Mouse (Mus musculus) MEL (cell line): Measurements from ENCODE around the gene Ddb1. TPM values are rescaled to one million over a fixed set of nuclear protein-coding genes. Genes with fewer than 3 reads are reported as not detected.

ENCODE experiments used
- DNase-seq: peaks from one replicate; pipeline ENCODE4 v3.0.0; 2011; ENCODE audit warnings: low read depth, low spot score
- H3K27ac ChIP-seq: 2 replicates; pipeline ENCODE4 v1.5.1; 2012; ENCODE audit warnings: low read depth, mild to moderate bottlenecking, control low read depth, low read length, moderate library complexity; ENCODE audit not compliant: control insufficient read depth
- H3K27me3 ChIP-seq, 2 experiments: fragments of 150-350 bp in 1 of 2; sonication (generic) in 1 of 2; 2 replicates each; pipeline ENCODE4 v1.6.1; 2012; ENCODE audit warnings: low read length in 2 of 2, mild to moderate bottlenecking in 2 of 2, improper control_type of control experiment in 1 of 2, moderate library complexity in 1 of 2; ENCODE audit not compliant: insufficient read depth in 2 of 2, control insufficient read depth in 1 of 2
- H3K36me3 ChIP-seq, 2 experiments: 2 replicates each; pipeline ENCODE4 v1.6.1; 2012 to 2014; ENCODE audit warnings: low read length in 2 of 2, improper control_type of control experiment in 1 of 2, inconsistent platforms in 1 of 2, mild to moderate bottlenecking in 1 of 2; ENCODE audit not compliant: insufficient read depth in 2 of 2, control insufficient read depth in 1 of 2
- H3K4me1 ChIP-seq, 2 experiments: fragments of 150-350 bp in 1 of 2; sonication (generic) in 1 of 2; 2 replicates each; pipeline ENCODE4 v1.6.1; 2012; ENCODE audit warnings: low read length in 2 of 2, improper control_type of control experiment in 1 of 2, mild to moderate bottlenecking in 1 of 2; ENCODE audit not compliant: insufficient read depth in 2 of 2, control insufficient read depth in 1 of 2
- H3K4me3 ChIP-seq, 2 experiments: fragments of 150-350 bp in 1 of 2; sonication (generic) in 1 of 2; 2 replicates each; pipeline ENCODE4 v1.5.1; 2012; ENCODE audit warnings: low read depth in 2 of 2, low read length in 2 of 2, mild to moderate bottlenecking in 2 of 2, moderate library complexity in 2 of 2, control low read depth in 1 of 2, improper control_type of control experiment in 1 of 2; ENCODE audit not compliant: control insufficient read depth in 1 of 2, insufficient read depth in 1 of 2
- H3K79me2 ChIP-seq: 2 replicates; pipeline ENCODE4 v1.6.1; 2012; ENCODE audit warnings: mild to moderate bottlenecking, low read length, moderate library complexity; ENCODE audit not compliant: control insufficient read depth, poor library complexity, insufficient read depth
- H3K9ac ChIP-seq: 2 replicates; pipeline ENCODE4 v1.6.1; 2012; ENCODE audit warnings: low read depth, mild to moderate bottlenecking, control low read depth, low read length, moderate library complexity; ENCODE audit not compliant: control insufficient read depth, poor library complexity, severe bottlenecking
- H3K9me3 ChIP-seq: fragments of 150-350 bp; sonication (generic); replicated peaks from 2 replicates; pipeline ENCODE4 v1.6.1; 2012; ENCODE audit warnings: mild to moderate bottlenecking, low read length, improper control_type of control experiment, moderate library complexity; ENCODE audit not compliant: insufficient read depth
- BHLHE40 ChIP-seq: IDR thresholded peaks from 2 replicates; pipeline ENCODE4 v1.6.1; 2012; ENCODE audit warnings: low read depth, mild to moderate bottlenecking, inconsistent platforms, low read length, improper control_type of control experiment, borderline replicate concordance
- CHD2 ChIP-seq: IDR thresholded peaks from 2 replicates; pipeline ENCODE4 v1.6.1; 2011; ENCODE audit warnings: low read length, improper control_type of control experiment
- CTCF ChIP-seq, 3 experiments: IDR thresholded peaks in 2 of 3; conservative IDR thresholded peaks in 1 of 3; 2 replicates each; pipeline ENCODE4 v1.5.1; 2011 to 2012; ENCODE audit warnings: low read length in 3 of 3, low read depth in 2 of 3, mild to moderate bottlenecking in 2 of 3, improper control_type of control experiment in 1 of 3, inconsistent platforms in 1 of 3, mixed read lengths in 1 of 3, moderate library complexity in 1 of 3; ENCODE audit not compliant: control insufficient read depth in 1 of 3, insufficient read depth in 1 of 3, poor library complexity in 1 of 3, severe bottlenecking in 1 of 3
- EP300 ChIP-seq, 2 experiments: IDR thresholded peaks; 2 replicates each; pipeline ENCODE4 v1.6.1; 2011; ENCODE audit warnings: improper control_type of control experiment in 2 of 2, low read length in 2 of 2, low read depth in 1 of 2, mild to moderate bottlenecking in 1 of 2
- GABPA ChIP-seq: IDR thresholded peaks from 2 replicates; pipeline ENCODE4 v1.6.1; 2012; ENCODE audit warnings: low read depth, mild to moderate bottlenecking, inconsistent platforms, low read length, improper control_type of control experiment, moderate library complexity
- MAFK ChIP-seq: IDR thresholded peaks from 2 replicates; pipeline ENCODE4 v1.6.1; 2011; ENCODE audit warnings: low read depth, mild to moderate bottlenecking, low read length, improper control_type of control experiment, borderline replicate concordance
- MXI1 ChIP-seq: IDR thresholded peaks from 2 replicates; pipeline ENCODE4 v1.6.1; 2011; ENCODE audit warnings: mild to moderate bottlenecking, low read depth, low read length, improper control_type of control experiment
- MYB ChIP-seq: IDR thresholded peaks from 2 replicates; pipeline ENCODE4 v1.6.1; 2011; ENCODE audit warnings: mild to moderate bottlenecking, low read depth, low read length, improper control_type of control experiment
- POLR2A ChIP-seq, 2 experiments: IDR thresholded peaks; 2 replicates each; pipeline ENCODE4 v1.6.1; 2011 to 2012; ENCODE audit warnings: low read length in 2 of 2, mild to moderate bottlenecking in 2 of 2, control low read depth in 1 of 2, improper control_type of control experiment in 1 of 2, low read depth in 1 of 2, moderate library complexity in 1 of 2; ENCODE audit not compliant: control insufficient read depth in 1 of 2, insufficient read depth in 1 of 2, poor library complexity in 1 of 2
- POLR2AphosphoS2 ChIP-seq: IDR thresholded peaks from 2 replicates; pipeline ENCODE4 v1.6.1; 2011; ENCODE audit warnings: low read length, improper control_type of control experiment
- RCOR1 ChIP-seq: IDR thresholded peaks from 2 replicates; pipeline ENCODE4 v1.6.1; 2012; ENCODE audit warnings: low read depth, mild to moderate bottlenecking, inconsistent platforms, low read length, improper control_type of control experiment
- TAL1 ChIP-seq: IDR thresholded peaks from 2 replicates; pipeline ENCODE4 v1.6.1; 2012; ENCODE audit warnings: mild to moderate bottlenecking, inconsistent platforms, low read length, moderate library complexity, mixed read lengths
- TBP ChIP-seq: IDR thresholded peaks from 2 replicates; pipeline ENCODE4 v1.8.0; 2011; ENCODE audit warnings: low read depth, low read length, improper control_type of control experiment
- TCF12 ChIP-seq: IDR thresholded peaks from 2 replicates; pipeline ENCODE4 v1.6.1; 2014; ENCODE audit warnings: low read depth, mild to moderate bottlenecking, inconsistent platforms, low read length, improper control_type of control experiment, moderate library complexity
- USF1 ChIP-seq: IDR thresholded peaks from 2 replicates; pipeline ENCODE4 v1.6.1; 2014; ENCODE audit warnings: low read depth, mild to moderate bottlenecking, inconsistent platforms, low read length, improper control_type of control experiment, moderate library complexity
- USF2 ChIP-seq, 2 experiments: IDR thresholded peaks; 2 replicates each; pipeline ENCODE4 v1.6.1; 2011 to 2012; ENCODE audit warnings: improper control_type of control experiment in 2 of 2, low read length in 2 of 2, borderline replicate concordance in 1 of 2, inconsistent platforms in 1 of 2, low read depth in 1 of 2, mild to moderate bottlenecking in 1 of 2; ENCODE audit not compliant: insufficient read depth in 1 of 2
- ZC3H11A ChIP-seq: IDR thresholded peaks from 2 replicates; pipeline ENCODE4 v1.6.1; 2012; ENCODE audit warnings: low read depth, mild to moderate bottlenecking, inconsistent platforms, low read length, improper control_type of control experiment
- ZKSCAN1 ChIP-seq: IDR thresholded peaks from 2 replicates; pipeline ENCODE4 v1.6.1; 2012; ENCODE audit warnings: low read depth, mild to moderate bottlenecking, inconsistent platforms, low read length, improper control_type of control experiment, moderate library complexity
- ZMIZ1 ChIP-seq: IDR thresholded peaks from 2 replicates; pipeline ENCODE4 v1.6.1; 2012; ENCODE audit warnings: low read depth, mild to moderate bottlenecking, inconsistent platforms, low read length, improper control_type of control experiment, moderate library complexity
- ZNF384 ChIP-seq: IDR thresholded peaks from 2 replicates; pipeline ENCODE4 v1.6.1; 2012; ENCODE audit warnings: low read depth, mild to moderate bottlenecking, inconsistent platforms, low read length, improper control_type of control experiment
- polyA plus RNA-seq, 2 experiments: library from polyadenylated mRNA; stranded (reverse) in 1 of 2; unstranded in 1 of 2; fragments of >175 nt in 1 of 2; fragments of >200 nt in 1 of 2; gene quantifications; 2 replicates each; pipeline versions ENCODE4 v1.2.1 to v1.2.4; 2012; ENCODE audit warnings: low replicate concordance in 2 of 2, low read depth in 1 of 2; ENCODE audit not compliant: insufficient read length in 2 of 2, insufficient read depth in 1 of 2, missing spikeins in 1 of 2
- total RNA-seq: library from RNA; depleted of rRNA; stranded (reverse); fragments of 300-350 nt; gene quantifications from 2 replicates; pipeline ENCODE4 v1.2.3, GENCODE M21; 2012

Gene Ddb1
- total and polyA plus RNA-seq, 3 experiments: 116 to 459 (median 365) TPM

DNA sequence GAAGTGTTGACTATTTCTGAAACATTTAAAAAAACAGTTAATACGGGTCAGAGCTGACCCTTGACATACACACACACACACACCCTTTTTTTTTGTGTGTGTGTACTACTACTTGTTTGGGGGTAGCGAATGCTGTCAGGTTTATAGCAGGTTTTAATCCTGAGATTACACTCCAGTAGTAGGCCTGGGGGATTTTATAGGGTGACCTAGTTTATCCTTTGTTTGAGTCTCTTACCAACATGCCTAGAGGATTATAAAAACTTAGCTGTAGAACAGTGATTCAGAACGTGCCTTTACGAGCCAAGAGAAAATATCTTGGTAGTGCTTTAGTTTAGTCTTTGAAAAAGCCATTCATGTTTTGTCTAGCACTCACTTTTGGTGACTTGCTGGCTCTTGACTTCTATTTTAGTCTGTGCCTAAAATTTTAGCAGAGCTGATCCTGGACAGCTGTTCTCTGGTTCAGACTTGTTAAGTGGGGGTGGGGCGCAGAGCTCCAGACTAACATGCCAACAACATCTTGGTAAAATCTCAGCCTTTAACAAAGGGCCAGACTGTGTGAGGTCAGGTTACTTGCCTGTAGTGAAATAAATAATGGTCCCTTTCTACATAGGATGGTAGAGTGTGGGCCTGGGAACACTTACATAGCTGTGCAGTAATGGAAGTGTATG, 3.6 kb downstream of the Ddb1 start:
- H3K36me3 ChIP-seq: peaks cover 12 to 55% of the 10 kb centered on the region in 2 experiments
- TF ChIP-seq BHLHE40: no peak
- TF ChIP-seq USF2 (IDR thresholded peaks at IDR 0.05; ENCODE audit: borderline replicate concordance in 1 of 2, insufficient read depth in 1 of 2, low read depth in 1 of 2, low read length in 2 of 2): no peak
- TF ChIP-seq MAFK: no peak
- TF ChIP-seq TCF12: no peak
- TF ChIP-seq CTCF (IDR thresholded peaks at IDR 0.05 in 2 of 3, conservative IDR thresholded peaks at IDR 0.05 in 1 of 3; ENCODE audit: control insufficient read depth in 1 of 3, insufficient read depth in 1 of 3, low read depth in 2 of 3, low read length in 3 of 3, poor library complexity in 1 of 3, severe bottlenecking in 1 of 3): no peak
- no peak for TF ChIP-seq POLR2A (IDR thresholded peaks at IDR 0.05; ENCODE audit: control insufficient read depth in 1 of 2, insufficient read depth in 1 of 2, low read depth in 1 of 2, low read length in 2 of 2, poor library complexity in 1 of 2)
- no peak for TF ChIP-seq ZMIZ1
- H3K9ac ChIP-seq: no peak overlapping the region
- H3K27ac ChIP-seq: no peak overlapping the region
- DNase-seq: no peak
- no peaks in the 10 kb centered on the region for H3K9me3 ChIP-seq
- H3K27me3 ChIP-seq: no peaks in the 10 kb centered on the region
- H3K4me1 ChIP-seq: peaks cover 0 to 11% of the 10 kb centered on the region in 2 experiments; a peak in 3 of 4 replicates
- H3K79me2 ChIP-seq: peaks cover 33% of the 10 kb centered on the region
- H3K4me3 ChIP-seq: no peak overlapping the region

- no peak for DNase-seq
- Histone ChIP-seq H3K36me3 (peaks cover 0 to 5% of the 10 kb centered on the region in 2 experiments; a peak in 2 of 4 replicates), H3K9ac (no peak within 1 kb of the TSS), H3K4me3 (no peak within 1 kb of the TSS), H3K9me3 (no peaks in the 10 kb centered on the region), H3K4me1 (peaks cover 4 to 8% of the 10 kb centered on the region in 2 experiments; a peak in 3 of 4 replicates), H3K27ac (no peak within 1 kb of the TSS), H3K79me2 (no peaks in the 10 kb centered on the region), H3K27me3 (no peaks in the 10 kb centered on the region)
- TF ChIP-seq MYB: no peak
- no peak for TF ChIP-seq ZC3H11A
- TF ChIP-seq GABPA: no peak
- no peak for TF ChIP-seq RCOR1
- no peak for TF ChIP-seq EP300 (IDR thresholded peaks at IDR 0.05; ENCODE audit: low read depth in 1 of 2, low read length in 2 of 2)
- TF ChIP-seq MXI1: no peak
- TF ChIP-seq MAFK: no peak
- TF ChIP-seq BHLHE40: no peak
- TF ChIP-seq TBP: no peak
- no peak for TF ChIP-seq CTCF (IDR thresholded peaks at IDR 0.05 in 2 of 3, conservative IDR thresholded peaks at IDR 0.05 in 1 of 3; ENCODE audit: control insufficient read depth in 1 of 3, insufficient read depth in 1 of 3, low read depth in 2 of 3, low read length in 3 of 3, poor library complexity in 1 of 3, severe bottlenecking in 1 of 3)
- no peak for TF ChIP-seq ZNF384
- TF ChIP-seq POLR2AphosphoS2: no peak
- no peak for TF ChIP-seq USF1
- TF ChIP-seq CHD2: no peak
- TF ChIP-seq TCF12: no peak
- TF ChIP-seq TAL1: no peak
- TF ChIP-seq ZKSCAN1: no peak
Measured at GRCm38 (mm10) chr19:10634106-10634871, 29.2 kb downstream of the Ddb1 start, which contains the start of gene Vwce. Vwce (plus strand) TSS chr19:10634213.
